Mouse (Mus musculus): ENCODE data around the gene Igf1r.

DNA sequence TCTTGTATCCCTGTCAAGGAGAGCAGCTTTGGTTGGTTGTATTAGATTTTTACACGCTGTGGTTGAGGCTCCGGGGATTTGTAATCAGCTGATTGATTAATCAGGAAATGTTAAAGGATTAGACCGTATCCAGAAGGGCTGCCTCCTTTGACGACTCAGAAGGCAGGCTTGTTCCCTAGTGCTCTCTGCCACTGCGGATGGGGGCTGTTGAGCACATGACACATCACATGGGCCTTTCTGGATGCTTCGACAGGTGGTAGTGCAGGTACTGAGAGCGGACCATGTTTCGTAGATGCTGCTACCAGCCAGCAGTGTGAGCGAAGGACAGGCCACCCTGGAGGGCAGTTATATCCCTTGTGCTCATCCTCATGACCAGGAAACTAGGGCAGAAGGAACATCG lies 33.6 kb downstream of the Igf1r start:
- TF ChIP-seq ZC3H11A (IDR thresholded peaks at IDR 0.05; ENCODE audit: borderline replicate concordance, low read depth, low read length) (no peak), CHD2 (IDR thresholded peaks at IDR 0.05; ENCODE audit: low read depth, low read length) (no peak), MAFK (IDR thresholded peaks at IDR 0.05; ENCODE audit: insufficient read depth, low read depth, low read length) (no peak), HCFC1 (IDR thresholded peaks at IDR 0.05; ENCODE audit: borderline replicate concordance, insufficient read depth, low read length) (no peak)
